In genomic region chr3:105275241-105275640, GRCm38 (mm10) we compare ENCODE assay signal across 8 mouse cellular contexts.
DNase-seq lines count a peak whose midpoint lies in the region; ATAC-seq and TF ChIP-seq lines count a peak whose summit lies in the region.

No protein-coding gene starts in this region.

- WGBS in forebrain, embryonic 14.5 days = 31% methylated on average over 4 of the region's 4 CpGs
- 28% methylated on average over 4 of the region's 4 CpGs for WGBS in forebrain, embryonic 15.5 days

- H3K27me3 ChIP-seq in forebrain, embryonic 14.5 days (replicated peaks; ENCODE audit: control insufficient read depth, insufficient read depth, low read length) = no peaks in the 10 kb centered on the region
- H3K27me3 ChIP-seq in forebrain, embryonic 15.5 days = no peaks in the 10 kb centered on the region
- no peaks in the 10 kb centered on the region for H3K27me3 ChIP-seq in myocyte (ENCODE audit: control insufficient read depth, insufficient read depth, insufficient read length)

- no peak overlapping the region for H3ac ChIP-seq in myocyte (ENCODE audit: control insufficient read depth, insufficient read length)

- H3K27ac ChIP-seq in forebrain, embryonic 14.5 days (ENCODE audit: low read depth, low read length) = no peak overlapping the region
- no peak overlapping the region for H3K27ac ChIP-seq in forebrain, embryonic 15.5 days (replicated peaks)

- peak; percentile 46 for DNase-seq in forebrain, embryonic 14.5 days (ENCODE audit: low spot score)
- peak; percentile 53 for DNase-seq in urinary bladder, postnatal 14 days (ENCODE audit: low spot score)
- no peak for DNase-seq in urinary bladder, postnatal 10 days (ENCODE audit: low spot score)
- DNase-seq in kidney, postnatal 10 days = peak; percentile 86
- no peak for DNase-seq in layer of hippocampus, adult 8-10 months (ENCODE audit: low spot score in 2 of 2)

- no peaks in the 10 kb centered on the region for H3K79me2 ChIP-seq in myocyte (ENCODE audit: control insufficient read depth, insufficient read depth)

- H3K4me3 ChIP-seq in forebrain, embryonic 14.5 days (ENCODE audit: low read depth, low read length) = no peak overlapping the region
- H3K4me3 ChIP-seq in forebrain, embryonic 15.5 days = no peak overlapping the region
- H3K4me3 ChIP-seq in myocyte = no peak overlapping the region

- H3K36me3 ChIP-seq in forebrain, embryonic 14.5 days (ENCODE audit: control insufficient read depth, insufficient read depth, low read length) = no peaks in the 10 kb centered on the region
- H3K36me3 ChIP-seq in forebrain, embryonic 15.5 days = no peaks in the 10 kb centered on the region
- no peaks in the 10 kb centered on the region for H3K36me3 ChIP-seq in myocyte (ENCODE audit: control insufficient read depth, insufficient read depth)

- H3K9ac ChIP-seq in forebrain, embryonic 14.5 days (ENCODE audit: low read length) = no peak overlapping the region
- H3K9ac ChIP-seq in forebrain, embryonic 15.5 days (replicated peaks) = no peak overlapping the region

- H3K9me3 ChIP-seq in forebrain, embryonic 14.5 days (replicated peaks; ENCODE audit: control insufficient read depth, low read length) = no peaks in the 10 kb centered on the region
- H3K9me3 ChIP-seq in forebrain, embryonic 15.5 days = no peaks in the 10 kb centered on the region

- ATAC-seq in forebrain, embryonic 14.5 days = no peak
- no peak for ATAC-seq in forebrain, embryonic 15.5 days (replicated peaks)
- no peak for ATAC-seq in activated CD4-positive, CD25-positive, alpha-beta regulatory T cell, adult 4 months

- no peaks in the 10 kb centered on the region for H3K4me1 ChIP-seq in forebrain, embryonic 14.5 days (ENCODE audit: control insufficient read depth, insufficient read depth, low read length)
- no peaks in the 10 kb centered on the region for H3K4me1 ChIP-seq in forebrain, embryonic 15.5 days

- no peak for TF ChIP-seq POLR2A in myocyte (IDR thresholded peaks at IDR 0.05; ENCODE audit: insufficient read length, low read depth)

- H3K4me2 ChIP-seq in forebrain, embryonic 14.5 days (ENCODE audit: low read length) = no peak overlapping the region
- H3K4me2 ChIP-seq in forebrain, embryonic 15.5 days (replicated peaks) = no peak overlapping the region
- no peak overlapping the region for H3K4me2 ChIP-seq in myocyte (ENCODE audit: low read depth)

TF ChIP-seq in myocyte, 11 proteins besides CTCF, POLR2A, EP300 and RAD21:
- TF ChIP-seq REST (IDR thresholded peaks at IDR 0.05; ENCODE audit: insufficient read depth, insufficient read length) (peak; percentile 80), MYOG (IDR thresholded peaks at IDR 0.05; ENCODE audit: control insufficient read depth in 1 of 3, insufficient read depth in 1 of 3, insufficient read length in 2 of 3, low read depth in 2 of 3) (no peak)

Comparison
In these comparisons a context has a peak if more than half of its experiments do, and no peak if none do; other contexts are left out.
1. DNase-seq: peak in forebrain, embryonic 14.5 days (single experiment), urinary bladder, postnatal 14 days (single experiment) and kidney, postnatal 10 days (single experiment); none in urinary bladder, postnatal 10 days (single experiment) and layer of hippocampus, adult 8-10 months (0 of 2).